Mouse (Mus musculus) right cerebral cortex, postnatal 14 days (tissue): ENCODE measurements around the gene Acox1.

Experiments used
- DNase-seq: peaks from one replicate; pipeline ENCODE4 v3.0.0; 2022

Gene Acox1

GRCm38 (mm10) chr11:116129091-116129790, 69.6 kb downstream of the Acox1 start:
- no peak for DNase-seq

DNA sequence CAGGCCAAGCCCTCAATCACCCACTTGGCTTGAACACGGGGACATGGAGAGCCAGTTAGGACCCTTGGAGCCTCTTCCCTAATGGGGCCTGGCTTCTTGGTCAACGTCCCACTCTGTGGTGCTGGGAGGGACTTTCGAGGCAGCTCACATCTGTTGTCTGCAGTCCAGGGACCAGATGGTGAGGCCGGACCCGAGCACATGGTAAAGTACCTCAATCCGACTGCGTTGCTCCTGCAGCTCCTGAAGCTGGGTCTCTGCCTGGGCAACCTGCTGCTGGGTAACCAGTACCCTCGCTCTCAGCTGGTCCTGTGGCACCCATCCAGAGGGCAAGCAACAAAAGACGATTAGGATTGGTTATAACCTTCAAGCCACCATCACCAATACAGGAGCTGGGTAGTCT, 70.9 kb downstream of the Acox1 start:
- DNase-seq = no peak

DNA sequence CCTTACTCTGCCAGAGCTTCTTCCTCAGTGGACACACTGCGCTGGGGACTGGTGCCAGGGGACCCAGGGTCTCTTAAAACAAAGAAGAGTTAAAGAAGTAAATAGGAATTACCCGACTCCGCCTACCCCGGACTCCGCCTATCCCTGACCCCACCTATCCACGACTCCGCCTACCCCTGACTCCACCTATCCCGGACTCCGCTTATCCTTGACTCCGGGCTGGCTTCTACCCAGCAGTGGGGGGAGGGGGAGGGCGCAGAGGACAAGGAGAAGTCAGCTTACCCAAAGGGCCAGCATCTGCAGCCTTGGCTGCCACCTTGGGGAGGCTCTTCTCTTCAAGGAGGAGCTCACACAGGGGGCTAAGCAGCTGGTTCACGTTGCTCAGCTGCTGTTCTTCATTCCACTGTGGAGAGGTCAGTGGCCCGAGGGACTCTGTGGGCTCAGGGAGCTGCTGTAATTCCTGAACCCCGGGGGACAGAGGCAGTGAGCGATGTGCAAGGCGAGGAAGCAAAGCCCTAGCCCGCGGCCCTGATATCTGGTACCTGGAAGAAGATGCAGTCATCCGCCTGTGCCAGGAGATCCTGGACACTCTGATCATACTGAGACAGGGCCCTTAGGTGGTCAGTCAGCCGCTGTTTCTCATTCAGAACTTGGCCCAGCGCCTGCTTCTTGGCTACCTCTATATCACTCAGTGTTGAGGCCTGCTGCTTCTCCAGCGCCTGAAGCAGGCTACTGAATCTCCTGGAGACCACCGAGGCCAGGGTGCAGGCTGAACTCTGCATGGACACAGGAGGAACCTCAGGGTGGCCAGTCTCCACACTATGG, 71.5 kb downstream of the Acox1 start, which contains the start of gene Trim47:
Trim47 (minus strand) TSS at position 55 of the 825 bp plus-strand sequence.
- DNase-seq = no peak

GRCm38 (mm10) chr11:116126261-116126660, 72.6 kb downstream of the Acox1 start:
- no peak for DNase-seq
